Mouse (Mus musculus): ENCODE measurements around the gene Icam5. TPM values are rescaled to one million over a fixed set of nuclear protein-coding genes. Genes with fewer than 3 reads are reported as not detected.
A peak's percentile ranks its signal among the peaks of the same experiment; 100 is the strongest.
"Not testable (repeated sequence)": the region's sequence is repeated elsewhere in the genome, so short reads cannot be mapped to it uniquely, and the experiment has no call there.

Icam5 gene
- polyA plus RNA-seq, 1 experiment from 2014 or later: 0.19 TPM

DNA sequence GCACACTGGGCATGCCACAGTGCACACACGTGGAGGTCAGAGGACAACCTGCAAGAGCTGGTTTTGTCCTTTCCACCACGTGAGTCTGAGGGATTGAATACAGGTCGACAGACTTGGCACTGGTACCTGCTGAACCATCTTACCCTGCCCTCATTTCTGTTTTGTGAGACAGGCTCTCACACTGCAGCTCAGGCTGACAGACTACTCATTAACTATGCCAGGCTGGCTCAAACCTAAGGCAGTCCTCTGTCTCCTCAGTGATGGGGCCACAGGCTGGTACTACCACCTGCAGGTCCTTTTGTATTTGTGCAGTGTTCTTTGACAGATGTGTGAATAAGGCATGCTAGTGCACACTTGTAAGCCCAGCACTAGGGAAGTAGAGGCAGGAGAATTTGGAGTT lies 36.8 kb upstream of the Icam5 start:
- Histone ChIP-seq H3K9ac (ENCODE audit: low read depth, low read length) (no peak overlapping the region), H3K27me3 (replicated peaks; ENCODE audit: control insufficient read depth, insufficient read depth, low read length) (no peaks in the 10 kb centered on the region), H3K27ac (replicated peaks; ENCODE audit: low read depth, low read length) (no peak overlapping the region), H3K36me3 (ENCODE audit: control insufficient read depth, insufficient read depth, low read length) (no peaks in the 10 kb centered on the region), H3K9me3 (ENCODE audit: control insufficient read depth, low read length) (no peaks in the 10 kb centered on the region), H3K4me2 (ENCODE audit: low read depth, low read length) (no peak overlapping the region), H3K4me3 (ENCODE audit: low read depth, low read length) (no peak overlapping the region), H3K4me1 (ENCODE audit: control insufficient read depth, insufficient read depth, low read length) (peaks cover 8% of the 10 kb centered on the region)
- DNase-seq (ENCODE audit: low spot score) (no peak), ATAC-seq (ENCODE audit: low read depth) (no peak)
- 69% methylated on average over 3 of the region's 3 CpGs for WGBS

- 86% methylated on average over 8 of the region's 8 CpGs for WGBS
- no peak overlapping the region for H3K4me2 ChIP-seq (ENCODE audit: low read depth, low read length)
- no peak overlapping the region for H3K4me3 ChIP-seq (ENCODE audit: low read depth, low read length)
- ATAC-seq (ENCODE audit: low read depth) (no peak), DNase-seq (ENCODE audit: low spot score) (no peak)
- no peak overlapping the region for H3K9ac ChIP-seq (ENCODE audit: low read depth, low read length)
- H3K27me3 ChIP-seq (replicated peaks; ENCODE audit: control insufficient read depth, insufficient read depth, low read length): no peaks in the 10 kb centered on the region
- no peaks in the 10 kb centered on the region; the same call in 1 of the 2 replicates for H3K4me1 ChIP-seq (ENCODE audit: control insufficient read depth, insufficient read depth, low read length)
- H3K36me3 ChIP-seq (ENCODE audit: control insufficient read depth, insufficient read depth, low read length): no peaks in the 10 kb centered on the region
- H3K9me3 ChIP-seq (ENCODE audit: control insufficient read depth, low read length): no peaks in the 10 kb centered on the region
- H3K27ac ChIP-seq (replicated peaks; ENCODE audit: low read depth, low read length): no peak overlapping the region
Measured at GRCm38 (mm10) chr9:20997065-20997464, 34.8 kb upstream of the Icam5 start.

- not testable (repeated sequence) for H3K27me3 ChIP-seq (replicated peaks; ENCODE audit: control insufficient read depth, insufficient read depth, low read length); H3K27ac ChIP-seq (replicated peaks; ENCODE audit: low read depth, low read length); DNase-seq (ENCODE audit: low spot score); H3K4me2 ChIP-seq (ENCODE audit: low read depth, low read length); H3K4me1 ChIP-seq (ENCODE audit: control insufficient read depth, insufficient read depth, low read length); H3K4me3 ChIP-seq (ENCODE audit: low read depth, low read length); ATAC-seq (ENCODE audit: low read depth); H3K9ac ChIP-seq (ENCODE audit: low read depth, low read length); H3K36me3 ChIP-seq (ENCODE audit: control insufficient read depth, insufficient read depth, low read length); H3K9me3 ChIP-seq (ENCODE audit: control insufficient read depth, low read length)
- WGBS: 68% methylated on average over 1 of the region's 1 CpGs
Measured at GRCm38 (mm10) chr9:20998337-20998736, 33.5 kb upstream of the Icam5 start.

GRCm38 (mm10) chr9:21000811-21001210 lies 31.1 kb upstream of the Icam5 start:
- Histone ChIP-seq H3K9ac (ENCODE audit: low read depth, low read length) (no peak overlapping the region), H3K27me3 (replicated peaks; ENCODE audit: control insufficient read depth, insufficient read depth, low read length) (no peaks in the 10 kb centered on the region), H3K4me3 (ENCODE audit: low read depth, low read length) (no peak overlapping the region), H3K4me2 (ENCODE audit: low read depth, low read length) (no peak overlapping the region), H3K4me1 (ENCODE audit: control insufficient read depth, insufficient read depth, low read length) (no peaks in the 10 kb centered on the region), H3K27ac (replicated peaks; ENCODE audit: low read depth, low read length) (no peak overlapping the region), H3K9me3 (ENCODE audit: control insufficient read depth, low read length) (no peaks in the 10 kb centered on the region), H3K36me3 (ENCODE audit: control insufficient read depth, insufficient read depth, low read length) (peaks cover 12% of the 10 kb centered on the region)
- ATAC-seq (ENCODE audit: low read depth): no peak; the same call in 1 of the 2 replicates
- DNase-seq (ENCODE audit: low spot score): no peak

DNA sequence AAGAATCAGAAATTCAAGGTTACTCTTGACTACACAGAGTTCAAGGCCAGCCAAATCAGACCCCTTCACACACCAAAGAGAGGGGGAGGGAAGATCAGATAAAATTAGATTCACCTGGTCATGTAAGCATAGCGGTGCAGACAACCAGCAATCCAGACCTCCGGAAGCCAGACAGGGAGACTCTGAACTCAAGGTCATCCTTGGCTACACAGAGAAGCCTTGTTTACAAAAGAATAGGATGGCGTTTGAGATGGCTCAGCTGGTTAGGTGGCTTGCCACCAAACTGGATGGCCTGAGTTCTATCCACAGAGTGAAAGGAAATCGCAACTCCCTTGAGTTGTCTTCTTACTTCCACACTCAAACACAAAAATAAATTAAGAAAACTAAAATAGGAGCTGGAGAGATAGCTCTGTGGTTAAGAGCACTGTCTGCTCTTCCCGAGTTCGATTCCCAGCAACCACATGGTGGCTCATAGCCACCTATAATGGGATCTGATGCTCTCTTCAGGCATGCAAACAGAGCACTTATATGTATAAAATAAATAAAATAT lies 30.1 kb upstream of the Icam5 start:
- Histone ChIP-seq H3K4me2 (ENCODE audit: low read depth, low read length) (no peak overlapping the region; the same call in 1 of the 2 replicates), H3K4me3 (ENCODE audit: low read depth, low read length) (peak overlapping the region; percentile 87), H3K27me3 (replicated peaks; ENCODE audit: control insufficient read depth, insufficient read depth, low read length) (no peaks in the 10 kb centered on the region), H3K36me3 (ENCODE audit: control insufficient read depth, insufficient read depth, low read length) (peaks cover 20% of the 10 kb centered on the region), H3K9me3 (ENCODE audit: control insufficient read depth, low read length) (no peaks in the 10 kb centered on the region), H3K9ac (ENCODE audit: low read depth, low read length) (no peak overlapping the region), H3K27ac (replicated peaks; ENCODE audit: low read depth, low read length) (no peak overlapping the region), H3K4me1 (ENCODE audit: control insufficient read depth, insufficient read depth, low read length) (no peaks in the 10 kb centered on the region)
- ATAC-seq (ENCODE audit: low read depth): no peak
- no peak for DNase-seq (ENCODE audit: low spot score)
- 58% methylated on average over 6 of the region's 6 CpGs for WGBS

GRCm38 (mm10) chr9:21002270-21002626 lies 29.6 kb upstream of the Icam5 start:
- ATAC-seq (ENCODE audit: low read depth) (peak; percentile 10), DNase-seq (ENCODE audit: low spot score) (no peak)
- WGBS: 9% methylated on average over 7 of the region's 7 CpGs
- Histone ChIP-seq H3K27ac (replicated peaks; ENCODE audit: low read depth, low read length) (peak overlapping the region; percentile 79), H3K27me3 (replicated peaks; ENCODE audit: control insufficient read depth, insufficient read depth, low read length) (no peaks in the 10 kb centered on the region), H3K9me3 (ENCODE audit: control insufficient read depth, low read length) (no peaks in the 10 kb centered on the region), H3K9ac (ENCODE audit: low read depth, low read length) (peak overlapping the region; percentile 87), H3K4me1 (ENCODE audit: control insufficient read depth, insufficient read depth, low read length) (no peaks in the 10 kb centered on the region), H3K4me2 (ENCODE audit: low read depth, low read length) (peak overlapping the region; percentile 78), H3K36me3 (ENCODE audit: control insufficient read depth, insufficient read depth, low read length) (peaks cover 25% of the 10 kb centered on the region), H3K4me3 (ENCODE audit: low read depth, low read length) (peak overlapping the region; percentile 87)

DNA sequence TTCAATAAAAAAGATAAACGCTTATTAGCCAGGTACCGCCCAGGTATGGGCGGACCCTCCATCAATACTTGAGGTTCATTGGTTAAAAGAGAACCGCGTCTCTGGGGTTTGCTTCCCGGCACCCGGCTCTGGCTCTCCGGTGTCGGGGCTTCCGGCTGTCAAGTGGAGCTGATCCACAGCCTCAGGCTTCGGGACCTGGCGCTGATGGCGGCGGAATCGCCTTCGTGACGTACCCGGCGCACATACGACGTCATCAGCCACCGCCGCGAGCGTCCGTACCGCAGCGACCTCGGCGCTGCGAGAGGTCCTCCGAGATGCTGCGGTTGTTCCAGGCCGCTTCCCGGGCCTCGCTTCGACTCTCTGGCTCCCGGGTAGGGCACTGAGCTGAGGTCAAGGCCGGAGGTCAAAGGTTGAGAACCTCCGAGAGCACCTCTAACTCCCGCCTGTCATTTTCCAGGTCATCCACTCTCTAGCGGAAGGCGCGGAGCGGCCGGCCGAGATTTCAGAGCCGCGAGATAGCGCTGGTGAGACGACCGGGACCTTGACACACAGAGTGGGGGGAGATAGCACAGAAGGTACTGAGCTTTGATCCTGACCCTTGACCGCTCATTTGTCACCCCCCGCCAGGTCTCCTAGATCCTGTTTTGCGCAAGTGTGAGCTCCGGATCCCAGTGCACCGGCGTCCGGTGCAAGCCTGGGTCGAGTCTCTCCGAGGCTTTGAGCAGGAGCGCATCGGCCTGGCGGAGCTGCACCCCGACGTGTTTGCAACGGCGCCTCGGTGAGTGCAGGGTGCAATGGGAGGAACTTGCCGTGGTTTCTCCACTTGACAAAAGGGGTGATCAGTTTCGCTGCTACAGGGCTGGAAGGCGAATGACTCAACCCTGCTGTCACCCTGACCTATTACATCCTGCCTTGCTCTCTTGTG lies 29.0 kb upstream of the Icam5 start, which contains the start of gene Mrpl4:
Gene Mrpl4, plus strand, starts transcription at position 112 of the 925 bp plus-strand sequence.
- Histone ChIP-seq H3K4me1 (ENCODE audit: control insufficient read depth, insufficient read depth, low read length) (no peaks in the 10 kb centered on the region), H3K9ac (ENCODE audit: low read depth, low read length) (peak within 1 kb of the TSS; percentile 87), H3K9me3 (ENCODE audit: control insufficient read depth, low read length) (no peaks in the 10 kb centered on the region), H3K27ac (replicated peaks; ENCODE audit: low read depth, low read length) (peak within 1 kb of the TSS; percentile 79), H3K36me3 (ENCODE audit: control insufficient read depth, insufficient read depth, low read length) (peaks cover 32% of the 10 kb centered on the region), H3K27me3 (replicated peaks; ENCODE audit: control insufficient read depth, insufficient read depth, low read length) (no peaks in the 10 kb centered on the region), H3K4me2 (ENCODE audit: low read depth, low read length) (peak within 1 kb of the TSS; percentile 78), H3K4me3 (ENCODE audit: low read depth, low read length) (peak within 1 kb of the TSS; percentile 87)
- peak; percentile 90 for DNase-seq (ENCODE audit: low spot score)
- under 1% methylated on average over 62 of the region's 72 CpGs for WGBS
- ATAC-seq (ENCODE audit: low read depth): peak; percentile 86

- no peak for ATAC-seq (ENCODE audit: low read depth)
- peaks cover 45% of the 10 kb centered on the region for H3K36me3 ChIP-seq (ENCODE audit: control insufficient read depth, insufficient read depth, low read length)
- 92% methylated on average over 9 of the region's 10 CpGs for WGBS
Measured at GRCm38 (mm10) chr9:21007313-21007952, 24.4 kb upstream of the Icam5 start.

More at GRCm38 (mm10) chr9:21007313-21007952, 24.4 kb upstream of the Icam5 start:
- no peak overlapping the region for H3K4me2 ChIP-seq (ENCODE audit: low read depth, low read length)
- no peak for DNase-seq (ENCODE audit: low spot score)
- H3K27me3 ChIP-seq (replicated peaks; ENCODE audit: control insufficient read depth, insufficient read depth, low read length): no peaks in the 10 kb centered on the region
- H3K4me1 ChIP-seq (ENCODE audit: control insufficient read depth, insufficient read depth, low read length): no peaks in the 10 kb centered on the region
- H3K9ac ChIP-seq (ENCODE audit: low read depth, low read length): no peak overlapping the region
- H3K9me3 ChIP-seq (ENCODE audit: control insufficient read depth, low read length): no peaks in the 10 kb centered on the region
- no peak overlapping the region for H3K27ac ChIP-seq (replicated peaks; ENCODE audit: low read depth, low read length)
- H3K4me3 ChIP-seq (ENCODE audit: low read depth, low read length): no peak overlapping the region

All from embryonic facial prominence, embryonic 14.5 days (tissue).